Mouse (Mus musculus) hindbrain, embryonic 11.5 days (tissue): ENCODE data around the gene Pir. TPM values are rescaled to one million over a fixed set of nuclear protein-coding genes. Genes with fewer than 3 reads are reported as not detected.

ENCODE experiments used
- ATAC-seq: fragments of 200-750 bp; cut with Nextera tagmentation; 2 replicates; pipeline ENCODE4 v1.8.0; 2017; ENCODE audit warnings: mild to moderate bottlenecking, moderate TSS enrichment, moderate library complexity; ENCODE audit not compliant: low FRiP score
- DNase-seq: peaks from one replicate; pipeline ENCODE4 v3.0.0-alpha.2; 2015; ENCODE audit warnings: low spot score
- H3K27ac ChIP-seq: fragments of 300-500 bp; sonication (generic); 2 replicates; pipeline ENCODE4 v1.5.1; 2014; ENCODE audit warnings: mild to moderate bottlenecking, low read depth, low read length
- H3K27me3 ChIP-seq: fragments of 300-500 bp; sonication (generic); 2 replicates; pipeline ENCODE4 v1.6.1; 2014; ENCODE audit warnings: mild to moderate bottlenecking, low read length, moderate library complexity, mixed read lengths; ENCODE audit not compliant: control insufficient read depth, insufficient read depth
- H3K36me3 ChIP-seq: fragments of 300-500 bp; sonication (generic); 2 replicates; pipeline ENCODE4 v1.6.1; 2014; ENCODE audit warnings: mild to moderate bottlenecking, low read length, moderate library complexity, mixed read lengths; ENCODE audit not compliant: control insufficient read depth, insufficient read depth
- H3K4me1 ChIP-seq: fragments of 300-500 bp; sonication (generic); replicated peaks from 2 replicates; pipeline ENCODE4 v1.6.1; 2014; ENCODE audit warnings: low read length, mixed read lengths; ENCODE audit not compliant: control insufficient read depth, insufficient read depth
- H3K4me2 ChIP-seq: fragments of 300-500 bp; sonication (generic); replicated peaks from 2 replicates; pipeline ENCODE4 v1.6.1; 2014; ENCODE audit warnings: mild to moderate bottlenecking, low read depth, low read length
- H3K4me3 ChIP-seq: fragments of 300-500 bp; sonication (generic); 2 replicates; pipeline ENCODE4 v1.5.1; 2014; ENCODE audit warnings: low read depth, low read length
- H3K9ac ChIP-seq: fragments of 300-500 bp; sonication (generic); 2 replicates; pipeline ENCODE4 v1.6.1; 2014; ENCODE audit warnings: low read depth, low read length
- H3K9me3 ChIP-seq: fragments of 300-500 bp; sonication (generic); 2 replicates; pipeline ENCODE4 v1.6.1; 2016; ENCODE audit warnings: low read length; ENCODE audit not compliant: control insufficient read depth
- WGBS: fragments of 180-500 bp; shearing (Covaris S2); extraction: QIAGEN DNeasy Blood & Tissue Kit; methylation state at CpG from one replicate; pipeline ENCODE4 v1.1.7; 2014; 5-methylcytosine and 5-hydroxymethylcytosine counted together
- polyA plus RNA-seq: library from polyadenylated mRNA; unstranded; fragments of >200 nt; fragmentation: Nextera tagmentation; extraction: Ambion mirVana; gene quantifications from 2 replicates; pipeline ENCODE4 v1.2.1, GENCODE M21; 2014

Pir gene
- 6.9 and 7.2 TPM in 2 replicates for polyA plus RNA-seq

DNA sequence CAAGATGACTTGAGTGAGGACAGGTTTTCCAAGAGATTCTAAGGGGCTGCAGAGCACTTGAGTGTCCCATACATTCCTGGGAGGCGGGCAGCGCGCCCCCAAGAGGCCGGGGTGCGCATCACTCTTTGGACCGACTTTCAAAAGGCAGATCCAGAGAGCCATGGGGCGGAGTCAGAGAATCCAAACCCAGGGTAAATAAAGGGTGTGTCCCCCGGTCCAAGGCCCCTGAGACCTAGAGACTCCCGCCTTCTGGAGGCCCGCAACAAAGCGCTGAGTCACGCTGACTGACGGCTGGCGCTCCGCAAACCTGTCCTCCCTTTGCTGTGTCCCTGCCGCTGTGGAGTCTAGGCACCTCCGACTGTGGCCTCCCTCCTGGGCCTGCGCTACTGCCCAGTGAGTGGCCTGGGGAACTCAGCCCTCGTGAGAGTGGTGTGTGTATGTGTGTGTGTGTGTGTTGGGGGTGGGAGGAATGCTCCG is at the start of gene Pir:
Gene Pir (plus strand): TSS at position 87 of the 477 bp plus-strand sequence.
- 22% methylated on average over 18 of the region's 20 CpGs for WGBS
- peak; percentile 54 for DNase-seq

DNA sequence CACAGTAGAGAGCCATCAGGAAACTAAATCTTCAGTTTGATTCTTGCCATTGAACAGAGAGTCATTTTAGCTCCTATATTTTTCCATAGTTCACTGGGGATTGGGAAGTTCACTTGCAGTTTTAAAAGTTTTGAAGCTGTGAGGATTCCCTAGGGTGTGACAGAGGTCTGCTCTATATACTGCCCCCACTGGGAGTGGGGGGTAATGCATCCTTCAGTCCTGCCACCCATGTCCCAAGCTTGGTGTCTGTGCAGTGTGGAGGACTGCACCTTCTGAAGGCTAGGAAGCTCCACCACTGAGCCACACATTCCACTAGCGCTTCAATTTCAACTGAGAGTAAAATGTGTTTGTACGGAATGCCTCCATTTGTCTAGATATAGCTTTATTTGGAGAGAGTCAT is 47.2 kb upstream of the Pir start:
- Histone ChIP-seq H3K4me1 (no peaks in the 10 kb centered on the region), H3K27me3 (no peaks in the 10 kb centered on the region), H3K4me3 (no peak overlapping the region), H3K4me2 (no peak overlapping the region), H3K9ac (no peak overlapping the region), H3K36me3 (no peaks in the 10 kb centered on the region), H3K27ac (no peak overlapping the region), H3K9me3 (no peaks in the 10 kb centered on the region)
- no peak for ATAC-seq
- WGBS = 72% methylated on average over 2 of the region's 2 CpGs
- DNase-seq = no peak

More for the DNA sequence above, at the start of gene Pir:
- Histone ChIP-seq H3K36me3 (no peaks in the 10 kb centered on the region), H3K27me3 (no peaks in the 10 kb centered on the region; the same call in 1 of the 2 replicates), H3K4me2 (peak within 1 kb of the TSS; percentile 35), H3K4me1 (no peaks in the 10 kb centered on the region), H3K27ac (no peak within 1 kb of the TSS), H3K4me3 (peak within 1 kb of the TSS; percentile 25), H3K9ac (peak within 1 kb of the TSS; percentile 42), H3K9me3 (no peaks in the 10 kb centered on the region)
- ATAC-seq = peak; percentile 92

DNA sequence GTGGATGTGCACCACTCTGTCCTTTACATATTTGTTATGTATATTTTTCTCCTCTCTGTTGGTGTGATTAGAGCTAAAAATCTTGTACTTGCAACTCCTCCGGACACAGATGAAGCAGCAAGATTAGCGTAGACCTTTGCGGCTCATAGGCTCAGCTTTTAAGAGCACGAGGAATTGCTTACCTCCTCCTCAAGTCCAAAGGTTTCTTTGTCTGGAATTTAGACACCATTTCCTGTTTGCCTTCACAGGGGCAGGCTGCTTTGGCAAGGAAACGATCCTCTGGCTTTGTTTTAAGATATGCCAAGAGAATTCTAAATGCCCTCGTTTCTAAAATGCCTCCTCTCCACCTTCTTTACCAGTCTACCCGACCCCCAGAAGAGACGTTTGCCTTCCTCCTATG is 35.8 kb upstream of the Pir start:
- Histone ChIP-seq H3K9ac (no peak overlapping the region), H3K36me3 (no peaks in the 10 kb centered on the region), H3K27me3 (no peaks in the 10 kb centered on the region; the same call in 1 of the 2 replicates), H3K4me3 (no peak overlapping the region), H3K27ac (no peak overlapping the region), H3K4me2 (no peak overlapping the region), H3K4me1 (no peaks in the 10 kb centered on the region), H3K9me3 (no peaks in the 10 kb centered on the region)
- ATAC-seq (no peak), DNase-seq (no peak)
- 67% methylated on average over 8 of the region's 8 CpGs for WGBS

DNA sequence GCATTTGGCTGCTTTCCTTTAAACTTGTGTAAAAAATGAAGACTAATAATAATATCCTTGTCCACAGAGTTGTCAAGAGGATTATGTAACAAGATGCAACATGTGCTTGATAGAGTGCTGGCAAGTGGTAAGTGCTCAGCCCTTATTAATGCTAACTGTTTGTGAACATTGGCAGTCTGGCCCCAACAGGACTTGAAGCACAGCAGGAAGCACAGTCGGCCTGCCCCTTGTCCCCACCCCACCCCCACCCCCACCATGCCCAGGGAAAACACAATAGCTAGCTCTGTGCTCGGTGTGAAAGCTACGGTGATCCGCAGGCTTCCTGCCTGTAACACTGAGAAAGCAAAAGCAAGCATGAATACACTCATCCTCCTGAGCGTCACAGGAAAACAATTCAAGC is 23.5 kb upstream of the Pir start:
- Histone ChIP-seq H3K36me3 (no peaks in the 10 kb centered on the region), H3K9me3 (no peaks in the 10 kb centered on the region), H3K4me2 (no peak overlapping the region), H3K9ac (no peak overlapping the region), H3K4me1 (no peaks in the 10 kb centered on the region), H3K4me3 (no peak overlapping the region), H3K27ac (no peak overlapping the region), H3K27me3 (no peaks in the 10 kb centered on the region)
- ATAC-seq = no peak
- 35% methylated on average over 5 of the region's 5 CpGs for WGBS
- peak; percentile 4 for DNase-seq

DNA sequence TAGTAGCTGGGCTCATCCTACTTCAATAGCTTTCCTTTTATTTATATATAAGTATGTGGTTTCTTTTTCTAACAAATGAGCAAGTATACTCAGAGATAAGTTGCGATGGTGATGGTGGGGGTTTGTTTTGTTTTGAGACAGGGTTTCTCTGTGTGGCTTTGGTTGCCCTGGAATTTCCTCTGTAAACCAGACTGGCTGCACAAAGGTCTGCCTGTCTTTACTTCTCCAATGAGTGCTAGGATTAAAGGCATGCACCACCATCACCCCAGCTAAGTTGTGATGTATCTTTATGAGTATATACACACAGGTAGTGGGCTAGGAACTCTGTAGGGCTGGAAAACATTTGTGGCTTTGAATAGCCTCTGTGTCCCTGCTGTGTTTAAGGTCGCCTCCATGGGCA is 22.4 kb upstream of the Pir start:
- Histone ChIP-seq H3K36me3 (no peaks in the 10 kb centered on the region), H3K4me3 (no peak overlapping the region), H3K27ac (no peak overlapping the region), H3K27me3 (no peaks in the 10 kb centered on the region), H3K4me2 (no peak overlapping the region), H3K9me3 (no peaks in the 10 kb centered on the region), H3K4me1 (no peaks in the 10 kb centered on the region), H3K9ac (no peak overlapping the region)
- ATAC-seq = no peak
- no peak for DNase-seq
- WGBS = 52% methylated on average over 2 of the region's 2 CpGs

DNA sequence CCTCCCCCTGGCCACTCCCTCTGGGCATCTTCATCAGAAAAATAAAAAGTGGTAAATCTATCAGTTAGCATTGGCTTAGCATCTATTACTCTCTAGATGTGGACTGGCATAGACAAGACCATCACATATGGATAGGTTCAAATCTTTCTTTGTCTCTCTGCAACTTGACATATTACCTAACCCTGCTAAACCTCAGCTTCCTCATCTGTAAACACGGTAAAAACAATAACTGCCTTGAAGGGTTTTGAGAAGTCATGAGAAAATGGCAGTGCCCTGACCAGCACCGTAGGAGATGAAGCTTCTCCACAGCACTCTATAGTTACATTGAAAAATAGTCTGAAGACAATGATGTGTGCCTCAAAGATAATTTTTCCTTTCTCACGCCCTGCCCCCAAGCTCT is 12.6 kb upstream of the Pir start:
- Histone ChIP-seq H3K36me3 (no peaks in the 10 kb centered on the region), H3K4me1 (no peaks in the 10 kb centered on the region), H3K9ac (no peak overlapping the region), H3K9me3 (no peaks in the 10 kb centered on the region), H3K27ac (no peak overlapping the region), H3K4me2 (no peak overlapping the region), H3K27me3 (peaks cover 2% of the 10 kb centered on the region; the same call in 1 of the 2 replicates), H3K4me3 (no peak overlapping the region)
- DNase-seq = no peak
- 82% methylated on average over 3 of the region's 3 CpGs for WGBS
- no peak for ATAC-seq

DNA sequence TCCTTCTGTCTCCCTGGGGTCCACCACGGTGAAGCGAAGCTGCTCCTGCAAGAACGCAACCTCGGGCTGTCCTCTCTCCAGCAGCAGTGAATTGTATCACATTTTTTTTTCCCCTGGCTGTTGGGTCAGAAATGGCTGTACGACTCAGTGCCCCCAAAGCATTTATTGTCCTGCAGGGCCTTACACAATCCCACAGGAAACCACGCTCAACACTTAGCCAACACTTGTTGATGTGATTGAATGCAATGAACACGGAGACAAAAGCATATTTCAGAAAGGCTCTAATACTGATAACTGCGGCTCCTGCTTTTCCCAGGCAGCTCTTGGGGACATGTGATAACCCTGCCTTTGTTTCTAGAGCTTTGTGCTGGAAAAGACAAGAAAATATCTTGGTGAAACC is 11.1 kb upstream of the Pir start, which contains the start of gene Bmx:
Gene Bmx (minus strand): TSS at position 137 of the 400 bp plus-strand sequence.
- Histone ChIP-seq H3K36me3 (no peaks in the 10 kb centered on the region), H3K9ac (no peak within 1 kb of the TSS), H3K9me3 (no peaks in the 10 kb centered on the region), H3K27ac (no peak within 1 kb of the TSS), H3K4me2 (no peak within 1 kb of the TSS), H3K4me1 (no peaks in the 10 kb centered on the region), H3K4me3 (no peak within 1 kb of the TSS), H3K27me3 (peaks cover 2% of the 10 kb centered on the region; the same call in 1 of the 2 replicates)
- ATAC-seq = no peak
- 73% methylated on average over 8 of the region's 8 CpGs for WGBS
- DNase-seq = no peak

DNA sequence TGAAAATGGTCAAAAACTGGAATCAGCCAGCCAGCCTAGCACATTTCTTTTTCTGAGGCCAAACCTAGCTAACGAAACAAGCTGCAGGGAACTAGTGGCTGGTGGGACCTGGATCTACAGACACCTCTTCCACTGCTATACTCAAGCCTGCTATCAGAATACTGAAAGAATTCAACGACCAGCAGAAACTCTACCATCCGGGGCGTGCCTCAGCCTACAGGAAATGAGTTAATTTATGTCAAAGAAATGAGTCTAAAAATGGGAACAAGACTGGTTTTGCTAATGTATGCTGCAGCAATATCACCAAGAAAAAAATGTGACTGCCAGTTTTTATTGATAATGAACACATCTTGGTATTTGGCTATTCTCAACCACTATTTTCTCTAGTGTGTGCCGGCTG is 10.5 kb upstream of the Pir start:
- no peak for DNase-seq
- Histone ChIP-seq H3K36me3 (no peaks in the 10 kb centered on the region), H3K4me2 (no peak overlapping the region), H3K9me3 (no peaks in the 10 kb centered on the region), H3K4me3 (no peak overlapping the region), H3K9ac (no peak overlapping the region), H3K27ac (no peak overlapping the region), H3K27me3 (peaks cover 2% of the 10 kb centered on the region; the same call in 1 of the 2 replicates), H3K4me1 (no peaks in the 10 kb centered on the region)
- WGBS = 92% methylated on average over 5 of the region's 5 CpGs
- no peak for ATAC-seq

DNA sequence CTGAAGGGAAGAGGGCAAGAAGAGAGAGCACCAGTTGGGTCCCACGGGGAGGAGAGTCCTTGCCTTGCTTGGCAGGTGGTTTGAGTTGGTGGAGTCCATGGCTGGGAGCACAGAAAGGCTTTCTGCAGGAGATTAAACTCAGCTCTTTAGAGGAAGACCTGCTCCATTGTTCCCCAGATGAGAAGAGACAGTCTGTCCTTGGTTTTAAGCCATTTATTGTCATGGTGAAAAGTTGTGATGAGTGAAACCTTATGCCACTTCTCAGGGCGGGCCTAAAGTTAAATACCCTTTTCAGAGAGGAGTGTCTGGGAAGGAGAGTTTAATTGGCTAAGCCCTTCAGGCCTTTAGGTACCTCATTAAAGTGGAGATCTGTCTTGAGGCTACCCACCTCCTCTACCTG is 6.9 kb upstream of the Pir start:
- DNase-seq = no peak
- no peaks in the 10 kb centered on the region; the same call in 1 of the 2 replicates for H3K27me3 ChIP-seq
- H3K36me3 ChIP-seq = no peaks in the 10 kb centered on the region
- no peak for ATAC-seq
- no peak overlapping the region for H3K4me2 ChIP-seq
- H3K4me1 ChIP-seq = no peaks in the 10 kb centered on the region
- H3K27ac ChIP-seq = no peak overlapping the region
- 45% methylated on average over 2 of the region's 2 CpGs for WGBS
- no peaks in the 10 kb centered on the region for H3K9me3 ChIP-seq
- no peak overlapping the region for H3K9ac ChIP-seq
- H3K4me3 ChIP-seq = no peak overlapping the region
